Mouse (Mus musculus): Measurements from ENCODE around the gene B3gnt9. TPM values are rescaled to one million over a fixed set of nuclear protein-coding genes. Genes with fewer than 3 reads are reported as not detected.

The B3gnt9 gene
- polyA plus RNA-seq, 1 experiment, result not detected

- H3K4me3 ChIP-seq (ENCODE audit: insufficient read depth, low read depth, low read length), result no peak overlapping the region
- WGBS, result 86% methylated on average over 4 of the region's 4 CpGs
- no peak overlapping the region for H3K27ac ChIP-seq (ENCODE audit: insufficient read depth, low read depth, low read length)
- no peak for TF ChIP-seq CTCF (IDR thresholded peaks at IDR 0.05; ENCODE audit: insufficient read depth, low read depth, low read length)
- TF ChIP-seq POLR2A (IDR thresholded peaks at IDR 0.05; ENCODE audit: insufficient read depth, low read depth, low read length), result no peak
- H3K4me1 ChIP-seq (ENCODE audit: control insufficient read depth, insufficient read depth, low read length), result peaks cover 22% of the 10 kb centered on the region
Measured at GRCm38 (mm10) chr8:105286907-105287306, 32.0 kb upstream of the B3gnt9 start.

DNA sequence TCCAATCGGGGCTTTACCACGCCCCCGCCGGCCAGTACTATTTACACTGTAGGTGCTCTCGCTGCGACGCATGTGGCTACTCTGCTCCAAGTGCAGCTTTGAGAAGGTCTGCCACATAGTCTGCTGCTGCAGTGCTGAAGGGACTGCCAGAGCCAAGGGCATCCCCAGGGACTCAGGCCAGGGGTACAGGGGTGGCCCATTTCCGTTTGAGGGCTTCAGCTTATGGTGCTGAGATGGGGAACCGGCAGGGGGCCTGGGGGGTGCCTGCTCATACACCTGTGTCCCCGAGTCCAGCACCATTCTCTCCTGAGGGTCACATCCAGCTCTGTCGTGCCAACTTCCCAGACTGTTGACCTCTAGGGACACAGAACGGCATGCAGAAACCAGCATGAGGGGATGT, 30.6 kb upstream of the B3gnt9 start:
- 60% methylated on average over 12 of the region's 12 CpGs for WGBS
- Histone ChIP-seq H3K4me1 (ENCODE audit: control insufficient read depth, insufficient read depth, low read length) (peaks cover 18% of the 10 kb centered on the region), H3K4me3 (ENCODE audit: insufficient read depth, low read depth, low read length) (no peak overlapping the region), H3K27ac (ENCODE audit: insufficient read depth, low read depth, low read length) (no peak overlapping the region)
- TF ChIP-seq CTCF (IDR thresholded peaks at IDR 0.05; ENCODE audit: insufficient read depth, low read depth, low read length) (no peak), POLR2A (IDR thresholded peaks at IDR 0.05; ENCODE audit: insufficient read depth, low read depth, low read length) (no peak)

- Histone ChIP-seq H3K27ac (ENCODE audit: insufficient read depth, low read depth, low read length) (no peak overlapping the region), H3K4me3 (ENCODE audit: insufficient read depth, low read depth, low read length) (no peak overlapping the region), H3K4me1 (ENCODE audit: control insufficient read depth, insufficient read depth, low read length) (peaks cover 11% of the 10 kb centered on the region)
- TF ChIP-seq POLR2A (IDR thresholded peaks at IDR 0.05; ENCODE audit: insufficient read depth, low read depth, low read length), result no peak
- peak; percentile 47 for TF ChIP-seq CTCF (IDR thresholded peaks at IDR 0.05; ENCODE audit: insufficient read depth, low read depth, low read length)
- 49% methylated on average over 23 of the region's 23 CpGs for WGBS
Measured at GRCm38 (mm10) chr8:105283074-105283473, 28.1 kb upstream of the B3gnt9 start.

GRCm38 (mm10) chr8:105282239-105282638, 27.3 kb upstream of the B3gnt9 start:
- H3K27ac ChIP-seq (ENCODE audit: insufficient read depth, low read depth, low read length), result no peak overlapping the region
- 95% methylated on average over 4 of the region's 4 CpGs for WGBS
- no peak overlapping the region for H3K4me3 ChIP-seq (ENCODE audit: insufficient read depth, low read depth, low read length)
- H3K4me1 ChIP-seq (ENCODE audit: control insufficient read depth, insufficient read depth, low read length), result peaks cover 11% of the 10 kb centered on the region
- no peak for TF ChIP-seq POLR2A (IDR thresholded peaks at IDR 0.05; ENCODE audit: insufficient read depth, low read depth, low read length)
- TF ChIP-seq CTCF (IDR thresholded peaks at IDR 0.05; ENCODE audit: insufficient read depth, low read depth, low read length), result no peak

- Histone ChIP-seq H3K4me3 (ENCODE audit: insufficient read depth, low read depth, low read length) (no peak overlapping the region), H3K27ac (ENCODE audit: insufficient read depth, low read depth, low read length) (no peak overlapping the region), H3K4me1 (ENCODE audit: control insufficient read depth, insufficient read depth, low read length) (peaks cover 11% of the 10 kb centered on the region)
- TF ChIP-seq CTCF (IDR thresholded peaks at IDR 0.05; ENCODE audit: insufficient read depth, low read depth, low read length) (no peak), POLR2A (IDR thresholded peaks at IDR 0.05; ENCODE audit: insufficient read depth, low read depth, low read length) (no peak)
- 93% methylated on average over 12 of the region's 12 CpGs for WGBS
Measured at GRCm38 (mm10) chr8:105281821-105282220, 26.9 kb upstream of the B3gnt9 start.

- TF ChIP-seq CTCF (IDR thresholded peaks at IDR 0.05; ENCODE audit: insufficient read depth, low read depth, low read length), result no peak
- TF ChIP-seq POLR2A (IDR thresholded peaks at IDR 0.05; ENCODE audit: insufficient read depth, low read depth, low read length), result no peak
- no peak overlapping the region for H3K27ac ChIP-seq (ENCODE audit: insufficient read depth, low read depth, low read length)
- peaks cover 16% of the 10 kb centered on the region for H3K4me1 ChIP-seq (ENCODE audit: control insufficient read depth, insufficient read depth, low read length)
- 83% methylated on average over 3 of the region's 3 CpGs for WGBS
- H3K4me3 ChIP-seq (ENCODE audit: insufficient read depth, low read depth, low read length), result no peak overlapping the region
Measured at GRCm38 (mm10) chr8:105280567-105280966, 25.6 kb upstream of the B3gnt9 start.

DNA sequence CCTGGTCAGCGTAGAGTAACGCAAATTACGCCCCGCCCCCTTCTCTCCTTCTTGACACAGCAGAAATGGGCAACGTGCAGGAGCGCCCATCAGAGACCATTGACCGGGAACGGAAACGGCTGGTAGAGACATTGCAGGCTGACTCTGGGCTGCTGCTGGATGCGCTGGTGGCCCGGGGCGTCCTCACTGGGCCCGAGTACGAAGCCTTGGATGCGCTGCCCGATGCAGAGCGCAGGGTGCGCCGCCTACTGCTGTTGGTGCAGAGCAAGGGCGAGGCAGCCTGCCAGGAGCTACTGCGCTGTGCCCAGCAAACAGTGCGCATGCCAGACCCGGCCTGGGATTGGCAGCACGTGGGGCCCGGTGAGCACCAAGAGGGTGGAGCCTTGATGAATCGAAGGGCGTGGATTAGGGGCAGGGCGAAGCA, 24.0 kb upstream of the B3gnt9 start:
- H3K4me3 ChIP-seq (ENCODE audit: insufficient read depth, low read depth, low read length), result peak overlapping the region; percentile 29
- H3K27ac ChIP-seq (ENCODE audit: insufficient read depth, low read depth, low read length), result no peak overlapping the region
- TF ChIP-seq CTCF (IDR thresholded peaks at IDR 0.05; ENCODE audit: insufficient read depth, low read depth, low read length), result no peak
- TF ChIP-seq POLR2A (IDR thresholded peaks at IDR 0.05; ENCODE audit: insufficient read depth, low read depth, low read length), result no peak
- H3K4me1 ChIP-seq (ENCODE audit: control insufficient read depth, insufficient read depth, low read length), result peaks cover 16% of the 10 kb centered on the region
- WGBS, result 5% methylated on average over 28 of the region's 28 CpGs

- 4% methylated on average over 30 of the region's 30 CpGs for WGBS
- peak overlapping the region; percentile 53 for H3K4me3 ChIP-seq (ENCODE audit: insufficient read depth, low read depth, low read length)
- H3K27ac ChIP-seq (ENCODE audit: insufficient read depth, low read depth, low read length), result no peak overlapping the region
- TF ChIP-seq CTCF (IDR thresholded peaks at IDR 0.05; ENCODE audit: insufficient read depth, low read depth, low read length) (no peak), POLR2A (IDR thresholded peaks at IDR 0.05; ENCODE audit: insufficient read depth, low read depth, low read length) (no peak)
- peaks cover 16% of the 10 kb centered on the region for H3K4me1 ChIP-seq (ENCODE audit: control insufficient read depth, insufficient read depth, low read length)
Measured at GRCm38 (mm10) chr8:105276292-105277120, 21.6 kb upstream of the B3gnt9 start.

DNA sequence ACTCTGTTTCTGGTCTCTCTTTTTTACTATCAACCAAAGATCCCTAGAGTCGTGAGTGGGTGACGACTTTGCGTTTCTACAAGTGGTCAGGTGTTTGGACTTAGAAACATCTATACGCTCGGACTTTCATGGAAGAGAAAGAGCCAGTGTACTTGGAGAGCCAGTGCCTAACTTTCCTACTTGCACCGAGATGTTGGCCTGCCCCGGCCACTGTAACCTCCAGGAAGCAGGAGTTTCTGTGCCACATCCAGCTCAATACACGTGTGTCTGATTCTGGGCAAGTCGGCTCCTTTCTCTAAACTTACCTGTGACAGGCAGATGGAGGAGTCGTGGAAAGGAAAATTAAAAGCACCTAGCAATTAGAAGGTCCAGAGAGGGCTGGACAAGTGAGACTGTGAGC, 20.9 kb upstream of the B3gnt9 start, which contains the start of gene Nol3:
TSS of gene Nol3 (plus strand) at position 301 of the 400 bp plus-strand sequence.
- Histone ChIP-seq H3K4me1 (ENCODE audit: control insufficient read depth, insufficient read depth, low read length) (peaks cover 17% of the 10 kb centered on the region), H3K27ac (ENCODE audit: insufficient read depth, low read depth, low read length) (no peak within 1 kb of the TSS), H3K4me3 (ENCODE audit: insufficient read depth, low read depth, low read length) (peak within 1 kb of the TSS; percentile 53)
- TF ChIP-seq POLR2A (IDR thresholded peaks at IDR 0.05; ENCODE audit: insufficient read depth, low read depth, low read length) (no peak), CTCF (IDR thresholded peaks at IDR 0.05; ENCODE audit: insufficient read depth, low read depth, low read length) (no peak)
- WGBS, result 7% methylated on average over 10 of the region's 10 CpGs
